Mouse (Mus musculus) midbrain, embryonic 12.5 days (tissue): ENCODE measurements around the gene Prkg1. TPM values are rescaled to one million over a fixed set of nuclear protein-coding genes. Genes with fewer than 3 reads are reported as not detected.
A peak's percentile ranks its signal among the peaks of the same experiment; 100 is the strongest.

Experiments
- ATAC-seq: fragments of 200-750 bp; cut with Nextera tagmentation; 2 replicates; pipeline ENCODE4 v1.8.0; 2017; ENCODE audit warnings: low read depth, moderate TSS enrichment, moderate library complexity; ENCODE audit not compliant: low FRiP score
- H3K27ac ChIP-seq: fragments of 300-500 bp; sonication (generic); replicated peaks from 2 replicates; pipeline ENCODE4 v1.5.1; 2016; ENCODE audit warnings: mild to moderate bottlenecking
- H3K27me3 ChIP-seq: fragments of 300-500 bp; sonication (generic); 2 replicates; pipeline ENCODE4 v1.6.1; 2016; ENCODE audit warnings: mild to moderate bottlenecking
- H3K36me3 ChIP-seq: fragments of 300-500 bp; sonication (generic); 2 replicates; pipeline ENCODE4 v1.6.1; 2016
- H3K4me1 ChIP-seq: fragments of 300-500 bp; sonication (generic); 2 replicates; pipeline ENCODE4 v1.6.1; 2016
- H3K4me2 ChIP-seq: fragments of 300-500 bp; sonication (generic); replicated peaks from 2 replicates; pipeline ENCODE4 v1.6.1; 2016; ENCODE audit warnings: mild to moderate bottlenecking, moderate library complexity
- H3K4me3 ChIP-seq: fragments of 300-500 bp; sonication (generic); 2 replicates; pipeline ENCODE4 v1.5.1; 2016; ENCODE audit warnings: mild to moderate bottlenecking
- H3K9ac ChIP-seq: fragments of 300-500 bp; sonication (generic); replicated peaks from 2 replicates; pipeline ENCODE4 v1.6.1; 2016; ENCODE audit warnings: mild to moderate bottlenecking, moderate library complexity
- H3K9me3 ChIP-seq: fragments of 300-500 bp; sonication (generic); 2 replicates; pipeline ENCODE4 v1.6.1; 2016; ENCODE audit warnings: mild to moderate bottlenecking
- WGBS: fragments of 180-500 bp; shearing (Covaris S2); methylation state at CpG from one replicate; pipeline ENCODE4 v1.1.7; 2016; 5-methylcytosine and 5-hydroxymethylcytosine counted together
- polyA plus RNA-seq: library from polyadenylated mRNA; unstranded; fragments of >200 nt; fragmentation: Nextera tagmentation; extraction: Ambion mirVana; gene quantifications from 2 replicates; pipeline ENCODE4 v1.2.1, GENCODE M21; 2016

The Prkg1 gene
- polyA plus RNA-seq, 1 experiment from 2014 or later = 8.7 TPM

- Histone ChIP-seq H3K36me3 (no peaks in the 10 kb centered on the region), H3K27ac (no peak overlapping the region), H3K4me2 (no peak overlapping the region), H3K4me1 (no peaks in the 10 kb centered on the region), H3K9me3 (no peaks in the 10 kb centered on the region), H3K9ac (no peak overlapping the region), H3K4me3 (no peak overlapping the region), H3K27me3 (0 out of 2 replicates have a peak, but pooled peaks cover 3% of the 10 kb centered on the region)
- WGBS = 36% methylated on average over 3 of the region's 3 CpGs
- ATAC-seq = no peak
Measured at GRCm38 (mm10) chr19:31106036-31106435, 658.8 kb downstream of the Prkg1 start.

GRCm38 (mm10) chr19:31104764-31105163, 660.1 kb downstream of the Prkg1 start:
- ATAC-seq = no peak
- Histone ChIP-seq H3K9ac (no peak overlapping the region), H3K4me1 (no peaks in the 10 kb centered on the region), H3K27ac (no peak overlapping the region), H3K4me3 (no peak overlapping the region), H3K36me3 (no peaks in the 10 kb centered on the region), H3K27me3 (0 out of 2 replicates have a peak, but pooled peaks cover 3% of the 10 kb centered on the region), H3K9me3 (no peaks in the 10 kb centered on the region), H3K4me2 (no peak overlapping the region)
- WGBS = 85% methylated on average over 6 of the region's 6 CpGs

DNA sequence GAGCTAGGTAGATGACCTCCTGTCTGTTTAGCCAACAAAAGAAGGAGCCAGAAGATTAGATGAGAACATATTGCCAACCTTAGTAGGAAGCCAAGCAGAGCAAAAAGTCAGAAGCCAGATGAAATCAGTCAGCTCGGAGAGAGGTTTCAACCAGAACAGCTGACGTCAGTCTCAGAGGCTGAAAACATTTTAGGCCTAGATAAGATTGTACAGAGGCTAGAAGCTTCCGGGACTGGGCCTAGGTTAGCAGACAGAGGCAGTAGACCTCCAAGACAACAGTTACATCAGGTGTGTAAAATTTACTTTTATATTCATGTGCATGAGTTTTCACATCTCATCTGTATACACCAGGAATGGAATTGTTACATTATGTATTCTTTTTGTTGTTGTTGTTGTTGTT, 665.5 kb downstream of the Prkg1 start:
- Histone ChIP-seq H3K27ac (no peak overlapping the region), H3K27me3 (0 out of 2 replicates have a peak, but pooled peaks cover 3% of the 10 kb centered on the region), H3K4me3 (no peak overlapping the region), H3K4me1 (no peaks in the 10 kb centered on the region), H3K36me3 (no peaks in the 10 kb centered on the region), H3K9ac (no peak overlapping the region), H3K9me3 (no peaks in the 10 kb centered on the region), H3K4me2 (no peak overlapping the region)
- WGBS = 94% methylated on average over 3 of the region's 3 CpGs
- no peak for ATAC-seq

DNA sequence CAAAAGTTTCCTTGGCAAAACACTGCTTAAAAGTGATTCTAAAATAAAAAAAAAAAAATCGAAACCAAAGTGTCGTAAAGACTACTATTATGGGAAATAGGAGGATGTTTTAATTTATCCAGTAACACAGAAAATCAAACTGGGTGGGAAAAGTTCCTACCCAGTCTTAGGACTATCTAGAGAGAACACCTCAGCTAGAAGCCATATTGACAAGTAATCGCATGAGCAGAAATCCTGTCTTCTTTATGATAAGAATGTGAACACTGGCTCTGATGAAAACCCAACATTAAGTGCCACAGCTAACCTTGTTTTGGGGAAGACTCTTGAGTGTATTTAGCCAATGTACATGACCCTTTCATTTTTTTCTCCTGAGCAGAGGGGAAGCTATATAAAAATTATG, 667.0 kb downstream of the Prkg1 start:
- Histone ChIP-seq H3K4me1 (no peaks in the 10 kb centered on the region), H3K9ac (no peak overlapping the region), H3K27me3 (0 out of 2 replicates have a peak, but pooled peaks cover 2% of the 10 kb centered on the region), H3K9me3 (no peaks in the 10 kb centered on the region), H3K4me3 (no peak overlapping the region), H3K36me3 (no peaks in the 10 kb centered on the region), H3K27ac (no peak overlapping the region), H3K4me2 (no peak overlapping the region)
- WGBS = 84% methylated on average over 3 of the region's 3 CpGs
- no peak for ATAC-seq

- Histone ChIP-seq H3K4me2 (peak overlapping the region; percentile 89), H3K36me3 (peaks cover 32% of the 10 kb centered on the region), H3K4me1 (peaks cover 19% of the 10 kb centered on the region), H3K27me3 (no peaks in the 10 kb centered on the region), H3K27ac (no peak overlapping the region), H3K4me3 (peak overlapping the region; percentile 72), H3K9ac (peak overlapping the region; percentile 80), H3K9me3 (no peaks in the 10 kb centered on the region)
- ATAC-seq = no peak
- WGBS = 98% methylated on average over 8 of the region's 8 CpGs
Measured at GRCm38 (mm10) chr19:31083761-31084160, 681.1 kb downstream of the Prkg1 start.

DNA sequence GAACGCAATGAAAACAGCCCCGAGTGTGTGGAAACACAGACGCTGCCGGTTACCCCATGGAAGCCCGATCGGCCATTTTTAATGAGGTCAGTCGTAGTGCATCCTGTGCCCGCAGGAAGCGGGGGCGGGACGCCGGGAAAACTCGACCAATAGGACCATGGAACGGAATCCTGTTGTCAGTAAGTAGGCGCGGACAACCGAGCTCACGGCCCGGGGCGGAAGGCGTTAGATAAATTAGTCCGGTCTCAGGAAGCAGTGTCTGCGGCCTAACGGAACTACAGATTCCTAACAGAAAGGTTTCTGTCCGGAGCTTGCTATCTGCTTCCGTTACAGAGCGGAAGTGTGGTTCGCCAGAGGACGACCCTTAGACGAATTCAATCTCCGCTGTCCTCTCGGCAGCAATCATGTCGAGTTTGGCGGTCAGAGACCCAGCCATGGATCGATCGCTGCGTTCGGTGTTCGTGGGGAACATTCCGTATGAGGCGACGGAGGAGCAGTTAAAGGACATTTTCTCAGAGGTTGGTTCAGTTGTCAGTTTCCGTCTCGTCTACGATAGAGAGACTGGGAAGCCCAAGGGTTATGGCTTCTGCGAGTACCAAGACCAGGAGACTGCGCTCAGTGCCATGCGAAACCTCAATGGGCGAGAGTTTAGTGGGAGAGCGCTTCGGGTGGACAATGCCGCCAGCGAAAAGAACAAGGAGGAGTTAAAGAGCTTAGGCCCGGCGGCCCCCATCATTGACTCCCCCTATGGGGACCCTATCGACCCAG, 682.0 kb downstream of the Prkg1 start, which contains the start of gene Cstf2t:
TSS of gene Cstf2t (plus strand) at position 176 of the 768 bp plus-strand sequence.
- peak within 1 kb of the TSS; percentile 76 for H3K27ac ChIP-seq
- H3K27me3 ChIP-seq = no peaks in the 10 kb centered on the region
- H3K4me2 ChIP-seq = peak within 1 kb of the TSS; percentile 89
- H3K4me1 ChIP-seq = peaks cover 19% of the 10 kb centered on the region
- H3K9ac ChIP-seq = peak within 1 kb of the TSS; percentile 80
- H3K9me3 ChIP-seq = no peaks in the 10 kb centered on the region
- peak within 1 kb of the TSS; percentile 72 for H3K4me3 ChIP-seq
- H3K36me3 ChIP-seq = peaks cover 32% of the 10 kb centered on the region
- ATAC-seq = peak; percentile 99
- 2% methylated on average over 56 of the region's 56 CpGs for WGBS

GRCm38 (mm10) chr19:31082226-31082625, 682.6 kb downstream of the Prkg1 start:
- peak; percentile 64 for ATAC-seq
- peak overlapping the region; percentile 76 for H3K27ac ChIP-seq
- H3K4me1 ChIP-seq = peaks cover 19% of the 10 kb centered on the region
- peak overlapping the region; percentile 52 for H3K4me2 ChIP-seq
- H3K27me3 ChIP-seq = no peaks in the 10 kb centered on the region
- H3K4me3 ChIP-seq = peak overlapping the region; percentile 72
- H3K36me3 ChIP-seq = peaks cover 32% of the 10 kb centered on the region
- no peak overlapping the region; the same call in 1 of the 2 replicates for H3K9ac ChIP-seq
- 21% methylated on average over 7 of the region's 7 CpGs for WGBS
- no peaks in the 10 kb centered on the region for H3K9me3 ChIP-seq

DNA sequence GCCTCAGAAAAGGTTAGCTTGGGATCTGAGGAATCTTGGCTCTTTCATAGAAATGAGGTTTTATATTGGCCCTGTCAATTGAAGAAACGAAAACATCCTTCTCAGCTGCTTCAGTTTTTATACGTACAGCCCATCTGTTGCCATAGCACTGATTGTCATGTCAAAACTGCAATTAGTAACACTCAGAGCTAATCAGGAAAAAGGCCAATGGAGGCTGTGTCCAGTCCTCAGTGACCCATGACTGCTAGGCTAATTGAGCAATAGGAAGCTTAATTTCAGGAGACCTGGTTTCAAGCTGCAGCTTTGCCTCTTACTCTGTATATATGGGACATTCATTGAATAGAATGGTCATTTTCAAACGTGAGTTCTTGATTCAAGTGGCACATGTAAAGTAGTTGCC, 686.6 kb downstream of the Prkg1 start:
- Histone ChIP-seq H3K4me1 (peaks cover 11% of the 10 kb centered on the region), H3K27ac (no peak overlapping the region), H3K36me3 (no peaks in the 10 kb centered on the region), H3K4me3 (no peak overlapping the region), H3K4me2 (no peak overlapping the region), H3K9ac (no peak overlapping the region), H3K9me3 (no peaks in the 10 kb centered on the region), H3K27me3 (peaks cover 4% of the 10 kb centered on the region)
- WGBS = 66% methylated on average over 3 of the region's 3 CpGs
- no peak for ATAC-seq

DNA sequence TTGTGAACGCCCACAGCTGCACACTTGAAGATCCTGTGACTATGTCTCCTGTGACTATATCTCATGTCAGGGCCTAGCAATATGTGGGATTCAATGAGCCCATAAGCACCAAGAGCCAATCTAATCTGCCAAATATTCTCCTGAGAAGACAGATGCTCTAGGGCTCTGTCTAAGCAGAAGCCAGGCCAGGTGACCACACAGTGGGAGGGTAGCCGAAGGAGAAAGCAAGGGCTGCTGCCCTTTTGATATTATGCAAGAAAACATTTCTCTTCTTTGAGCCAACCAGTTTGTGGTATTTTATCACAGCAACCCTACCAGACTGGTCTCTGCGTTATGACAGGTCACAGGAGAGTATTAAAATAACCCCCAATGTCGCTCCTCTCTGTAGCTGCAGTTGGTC, 688.7 kb downstream of the Prkg1 start:
- Histone ChIP-seq H3K4me3 (no peak overlapping the region), H3K27ac (no peak overlapping the region), H3K27me3 (peaks cover 13% of the 10 kb centered on the region), H3K4me1 (peaks cover 11% of the 10 kb centered on the region), H3K4me2 (no peak overlapping the region), H3K36me3 (no peaks in the 10 kb centered on the region), H3K9me3 (no peaks in the 10 kb centered on the region), H3K9ac (no peak overlapping the region)
- WGBS = 82% methylated on average over 4 of the region's 4 CpGs
- no peak for ATAC-seq

DNA sequence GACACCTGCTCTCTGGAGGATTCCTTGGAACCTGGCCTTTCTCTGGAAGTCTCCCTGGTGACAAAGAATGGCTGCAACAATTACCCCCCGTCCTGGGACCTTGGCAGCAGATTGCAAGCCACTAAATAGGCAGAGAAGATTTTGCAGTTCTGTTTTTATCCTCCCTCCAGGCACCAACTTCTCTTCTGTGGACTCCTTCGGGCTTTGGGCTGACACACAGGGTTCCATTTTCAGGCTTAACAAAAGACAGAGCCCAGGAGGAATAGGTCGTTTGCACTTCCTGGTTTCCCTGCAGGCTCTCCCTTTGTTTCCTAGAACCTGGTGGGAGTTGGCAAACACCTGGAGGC, 690.1 kb downstream of the Prkg1 start:
- Histone ChIP-seq H3K36me3 (no peaks in the 10 kb centered on the region), H3K9ac (peak overlapping the region; percentile 32; the same call in 1 of the 2 replicates), H3K4me3 (peak overlapping the region; percentile 18; the same call in 1 of the 2 replicates), H3K4me1 (peaks cover 11% of the 10 kb centered on the region), H3K4me2 (peak overlapping the region; percentile 44), H3K27me3 (peaks cover 13% of the 10 kb centered on the region), H3K9me3 (no peaks in the 10 kb centered on the region), H3K27ac (peak overlapping the region; percentile 83)
- WGBS = 0% methylated on average over 3 of the region's 3 CpGs
- ATAC-seq = peak; percentile 61

DNA sequence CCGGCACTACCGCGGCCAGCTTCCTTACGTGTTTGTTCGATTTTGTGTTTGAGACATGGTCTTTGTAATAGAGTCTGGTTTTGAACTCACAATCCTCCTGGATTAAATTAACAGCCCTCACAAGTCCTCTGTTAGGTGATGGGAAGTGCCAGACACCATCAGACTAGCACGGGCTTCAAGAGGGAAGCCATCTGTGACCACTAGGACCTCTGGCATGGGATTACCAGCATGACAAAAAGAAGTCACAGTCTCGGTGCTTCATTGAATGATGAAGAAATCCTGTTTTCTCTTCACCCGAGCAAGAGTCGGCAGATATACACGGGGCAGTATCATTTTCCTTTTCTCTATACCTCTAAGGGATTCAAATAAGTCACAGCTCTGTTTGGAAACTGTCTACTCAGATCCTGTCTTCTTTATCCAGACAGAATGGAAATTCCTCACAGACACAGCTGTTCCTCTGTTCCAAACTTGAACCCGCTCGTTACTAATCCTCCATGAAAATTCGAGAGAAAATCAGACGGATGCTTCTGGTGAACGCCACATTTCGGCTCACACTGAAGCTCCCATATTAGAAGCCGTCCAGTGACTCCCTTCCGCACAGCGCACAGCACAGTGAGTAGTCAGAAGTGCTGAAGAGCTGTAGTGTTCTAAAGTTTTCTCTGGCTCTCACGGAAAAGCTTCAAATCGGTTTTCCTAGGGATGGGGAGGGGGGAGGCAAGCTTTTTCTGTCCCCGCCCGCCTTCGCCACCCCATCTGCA, 690.7 kb downstream of the Prkg1 start:
- H3K27ac ChIP-seq = peak overlapping the region; percentile 83
- peak overlapping the region; percentile 18; the same call in 1 of the 2 replicates for H3K4me3 ChIP-seq
- H3K4me1 ChIP-seq = peaks cover 11% of the 10 kb centered on the region
- peak; percentile 84 for ATAC-seq
- H3K27me3 ChIP-seq = peaks cover 17% of the 10 kb centered on the region
- H3K9ac ChIP-seq = peak overlapping the region; percentile 32
- H3K36me3 ChIP-seq = no peaks in the 10 kb centered on the region
- peak overlapping the region; percentile 44 for H3K4me2 ChIP-seq
- H3K9me3 ChIP-seq = no peaks in the 10 kb centered on the region
- WGBS = 25% methylated on average over 24 of the region's 24 CpGs

DNA sequence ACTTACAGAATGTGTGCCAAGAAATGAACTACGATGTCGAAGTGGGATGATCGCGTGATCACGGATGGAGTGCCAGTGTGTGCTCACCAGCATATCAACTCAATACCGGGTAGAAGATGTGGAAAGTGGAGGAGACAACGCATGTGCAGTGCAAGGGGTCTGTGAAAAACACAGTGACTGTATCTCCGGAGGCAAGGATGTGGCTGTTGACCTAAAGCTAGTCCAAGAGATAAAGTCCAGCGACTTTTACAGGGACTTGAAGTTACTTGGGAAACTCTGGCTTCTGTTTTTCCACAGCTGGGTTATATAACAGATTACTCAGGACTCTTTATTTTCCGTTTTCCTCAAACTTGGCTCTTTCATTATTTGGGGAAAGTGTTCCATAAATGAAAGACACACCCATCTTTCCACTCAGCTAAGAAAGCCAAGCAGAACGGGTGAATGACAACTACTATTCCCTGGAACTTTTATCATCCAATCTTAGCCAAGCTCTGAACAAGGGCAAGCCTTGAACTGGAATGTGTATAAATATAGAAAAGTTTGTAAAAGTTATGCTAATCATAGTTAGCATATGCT, 699.5 kb downstream of the Prkg1 start:
- WGBS = 88% methylated on average over 11 of the region's 11 CpGs

More for the DNA sequence above, 699.5 kb downstream of the Prkg1 start:
- Histone ChIP-seq H3K4me1 (no peaks in the 10 kb centered on the region), H3K9ac (no peak overlapping the region), H3K4me2 (no peak overlapping the region), H3K9me3 (no peaks in the 10 kb centered on the region), H3K27ac (no peak overlapping the region), H3K4me3 (no peak overlapping the region), H3K36me3 (no peaks in the 10 kb centered on the region), H3K27me3 (peaks cover 6% of the 10 kb centered on the region; the same call in 1 of the 2 replicates)
- ATAC-seq = no peak
